Mouse (Mus musculus): ENCODE data around the gene Bco2. TPM values are rescaled to one million over a fixed set of nuclear protein-coding genes. Genes with fewer than 3 reads are reported as not detected.

Bco2 gene
- polyA plus RNA-seq, 1 experiment = 3.4 TPM

DNA sequence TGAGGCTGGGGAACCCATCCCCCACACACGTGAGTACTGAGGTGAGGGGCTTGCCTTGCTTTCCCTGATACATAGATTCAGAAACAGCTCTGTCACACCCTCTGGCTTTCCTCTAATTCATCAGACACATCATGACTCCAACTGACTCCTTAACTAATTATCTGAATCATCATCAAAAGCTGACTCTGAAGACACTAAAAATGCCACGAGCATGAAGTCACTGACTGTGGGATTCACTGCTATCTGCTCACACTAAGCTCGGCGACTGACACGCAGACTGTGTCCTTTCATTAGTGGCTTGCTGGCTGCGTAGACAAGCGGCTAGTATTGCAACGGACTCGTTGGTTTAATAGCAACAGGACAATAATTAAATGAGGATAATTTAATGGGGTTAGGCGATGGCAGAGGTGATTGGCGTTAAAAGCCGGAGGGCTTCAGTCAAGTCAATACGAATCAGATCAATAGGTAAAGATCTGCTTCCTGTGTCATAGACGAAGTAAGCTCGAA is 54.5 kb downstream of the Bco2 start:
- no peak for TF ChIP-seq POLR2A (IDR thresholded peaks at IDR 0.05; ENCODE audit: borderline replicate concordance, low read depth, low read length)
- no peak for TF ChIP-seq CTCF (IDR thresholded peaks at IDR 0.05; ENCODE audit: low read depth, low read length)
- Histone ChIP-seq H3K27ac (ENCODE audit: insufficient read depth, low read depth, low read length) (no peak overlapping the region), H3K4me3 (ENCODE audit: insufficient read depth, low read length) (no peak overlapping the region), H3K4me1 (ENCODE audit: control insufficient read depth, insufficient read depth, low read length) (peaks cover 32% of the 10 kb centered on the region)

DNA sequence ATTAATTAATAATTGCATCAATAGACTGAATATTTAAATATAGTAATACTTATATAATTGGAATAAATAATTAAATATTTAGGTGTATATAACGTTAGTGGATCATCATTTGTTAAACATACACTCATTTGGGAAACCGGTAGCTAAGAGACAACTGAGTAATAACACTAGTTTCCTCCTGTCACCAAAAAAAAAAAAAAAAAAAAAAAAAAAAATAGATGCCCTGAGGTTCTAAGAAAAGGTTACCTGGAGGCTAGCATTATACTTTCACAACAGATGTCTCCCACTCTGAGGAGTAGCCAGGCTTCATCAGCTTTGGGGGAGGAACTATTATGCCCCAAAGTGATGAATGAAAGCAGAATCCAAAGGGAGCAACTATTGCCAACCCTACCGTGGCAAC is 55.2 kb downstream of the Bco2 start:
- Histone ChIP-seq H3K27ac (ENCODE audit: insufficient read depth, low read depth, low read length) (no peak overlapping the region), H3K4me3 (ENCODE audit: insufficient read depth, low read length) (no peak overlapping the region)
- TF ChIP-seq POLR2A (IDR thresholded peaks at IDR 0.05; ENCODE audit: borderline replicate concordance, low read depth, low read length) (no peak), CTCF (IDR thresholded peaks at IDR 0.05; ENCODE audit: low read depth, low read length) (no peak)

DNA sequence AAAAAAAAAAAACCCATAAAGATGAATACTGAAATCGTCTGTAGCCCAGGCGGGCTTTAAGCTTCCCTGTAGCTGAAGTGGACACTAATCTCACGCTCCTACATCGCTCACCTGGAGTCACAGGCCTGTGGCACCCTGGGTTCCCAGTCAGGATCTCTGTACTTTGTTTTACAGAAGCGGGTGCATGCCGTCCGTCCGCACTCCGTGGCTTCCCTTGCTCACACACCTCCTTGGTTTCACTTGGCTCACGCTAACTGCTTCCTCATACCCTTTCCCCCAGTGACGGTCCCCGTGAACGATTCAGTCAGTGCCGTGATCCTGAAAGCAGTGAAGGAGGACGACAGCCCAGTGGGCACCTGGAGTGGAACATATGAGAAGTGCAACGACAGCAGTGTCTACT is 56.2 kb downstream of the Bco2 start:
- H3K4me3 ChIP-seq (ENCODE audit: insufficient read depth, low read length) = no peak overlapping the region
- no peak for TF ChIP-seq CTCF (IDR thresholded peaks at IDR 0.05; ENCODE audit: low read depth, low read length)
- no peak for TF ChIP-seq POLR2A (IDR thresholded peaks at IDR 0.05; ENCODE audit: borderline replicate concordance, low read depth, low read length)
- no peak overlapping the region for H3K27ac ChIP-seq (ENCODE audit: insufficient read depth, low read depth, low read length)

More for the DNA sequence above, 55.2 kb downstream of the Bco2 start:
- peaks cover 32% of the 10 kb centered on the region for H3K4me1 ChIP-seq (ENCODE audit: control insufficient read depth, insufficient read depth, low read length)

DNA sequence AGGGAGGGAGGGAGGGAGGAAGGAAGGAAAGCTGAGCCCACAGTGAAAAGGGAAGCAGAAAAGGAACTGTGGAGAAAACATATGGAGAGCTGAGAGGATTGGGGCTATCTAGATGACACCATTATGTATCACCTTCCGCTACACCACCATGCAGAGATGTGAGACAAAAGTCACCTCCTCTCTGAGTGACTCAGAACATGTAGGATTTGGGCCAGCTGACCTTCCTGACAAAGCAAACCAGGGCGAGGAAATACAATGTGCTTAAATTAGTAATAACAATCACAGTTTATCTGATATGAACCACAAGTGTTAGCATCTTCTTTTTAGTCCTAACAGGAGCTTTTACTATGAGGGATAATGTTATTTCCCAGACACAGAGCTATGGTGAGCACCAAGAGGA is 57.4 kb downstream of the Bco2 start:
- Histone ChIP-seq H3K27ac (ENCODE audit: insufficient read depth, low read depth, low read length) (no peak overlapping the region), H3K4me1 (ENCODE audit: control insufficient read depth, insufficient read depth, low read length) (peaks cover 27% of the 10 kb centered on the region)
- TF ChIP-seq POLR2A (IDR thresholded peaks at IDR 0.05; ENCODE audit: borderline replicate concordance, low read depth, low read length) (no peak), CTCF (IDR thresholded peaks at IDR 0.05; ENCODE audit: low read depth, low read length) (no peak)

More for the DNA sequence above, 56.2 kb downstream of the Bco2 start:
- peaks cover 32% of the 10 kb centered on the region for H3K4me1 ChIP-seq (ENCODE audit: control insufficient read depth, insufficient read depth, low read length)

DNA sequence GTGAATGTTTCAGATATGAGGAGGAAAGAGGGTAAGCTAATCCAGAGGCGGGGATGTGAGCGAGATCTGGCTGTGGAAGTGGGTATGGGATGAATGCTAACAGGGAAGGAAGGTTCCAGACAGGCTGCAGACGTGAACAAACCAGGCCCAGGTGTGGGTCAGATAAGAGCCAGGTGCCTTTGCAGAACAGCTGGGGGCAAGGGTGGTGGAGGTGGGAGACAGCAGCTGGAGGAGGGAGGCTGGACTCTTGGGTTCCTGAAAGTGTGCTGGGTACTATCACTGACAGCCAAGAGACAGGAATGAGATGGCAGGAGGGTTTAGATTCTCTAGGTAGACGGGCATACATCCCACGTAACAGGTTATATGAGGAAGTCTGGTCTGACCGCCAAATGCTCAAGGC is 57.9 kb downstream of the Bco2 start:
- no peak overlapping the region for H3K27ac ChIP-seq (ENCODE audit: insufficient read depth, low read depth, low read length)
- peaks cover 25% of the 10 kb centered on the region for H3K4me1 ChIP-seq (ENCODE audit: control insufficient read depth, insufficient read depth, low read length)
- no peak overlapping the region for H3K4me3 ChIP-seq (ENCODE audit: insufficient read depth, low read length)
- TF ChIP-seq POLR2A (IDR thresholded peaks at IDR 0.05; ENCODE audit: borderline replicate concordance, low read depth, low read length) = no peak

More for the DNA sequence above, 57.4 kb downstream of the Bco2 start:
- no peak overlapping the region for H3K4me3 ChIP-seq (ENCODE audit: insufficient read depth, low read length)

DNA sequence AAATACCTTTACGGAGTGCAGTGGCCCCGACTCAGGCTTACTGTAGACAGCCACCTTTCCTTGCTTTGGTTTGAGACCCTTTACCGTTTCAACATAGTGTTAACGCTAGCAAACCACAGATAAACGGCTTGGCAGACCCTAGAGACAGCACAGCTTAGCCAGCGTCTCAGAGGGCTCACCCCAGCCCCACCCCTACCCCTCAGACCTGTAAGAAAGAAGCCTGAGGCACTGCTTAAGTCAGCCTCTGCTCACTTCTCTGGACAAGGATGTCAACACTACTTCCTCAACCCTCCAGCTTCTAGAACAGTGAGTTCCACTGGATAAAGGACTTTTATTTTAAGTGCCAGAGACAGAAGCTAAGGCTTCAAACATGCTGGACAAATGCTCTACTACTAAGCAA is 58.4 kb downstream of the Bco2 start:
- peaks cover 25% of the 10 kb centered on the region for H3K4me1 ChIP-seq (ENCODE audit: control insufficient read depth, insufficient read depth, low read length)
- TF ChIP-seq POLR2A (IDR thresholded peaks at IDR 0.05; ENCODE audit: borderline replicate concordance, low read depth, low read length) (no peak), CTCF (IDR thresholded peaks at IDR 0.05; ENCODE audit: low read depth, low read length) (no peak)
- H3K4me3 ChIP-seq (ENCODE audit: insufficient read depth, low read length) = no peak overlapping the region
- no peak overlapping the region for H3K27ac ChIP-seq (ENCODE audit: insufficient read depth, low read depth, low read length)

DNA sequence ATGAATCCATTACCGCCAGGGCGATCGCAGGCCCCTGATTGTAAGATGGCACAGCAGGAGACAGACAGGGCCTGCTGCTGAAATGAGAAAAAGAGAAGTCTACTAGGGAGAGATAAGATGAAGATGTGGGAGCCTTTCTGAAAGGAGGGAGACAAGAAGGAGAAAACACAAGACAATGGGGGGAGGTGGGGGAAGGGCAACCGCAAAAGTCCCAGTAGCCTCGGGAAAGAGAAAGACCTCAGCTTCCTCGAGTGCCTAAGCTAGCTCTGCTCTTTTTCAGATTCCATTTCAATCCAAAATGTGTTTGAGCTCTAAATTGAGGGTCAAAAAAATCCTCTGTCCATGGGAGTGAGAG is 58.9 kb downstream of the Bco2 start:
- Histone ChIP-seq H3K4me1 (ENCODE audit: control insufficient read depth, insufficient read depth, low read length) (peaks cover 25% of the 10 kb centered on the region), H3K4me3 (ENCODE audit: insufficient read depth, low read length) (no peak overlapping the region), H3K27ac (ENCODE audit: insufficient read depth, low read depth, low read length) (no peak overlapping the region)
- TF ChIP-seq POLR2A (IDR thresholded peaks at IDR 0.05; ENCODE audit: borderline replicate concordance, low read depth, low read length) (no peak), CTCF (IDR thresholded peaks at IDR 0.05; ENCODE audit: low read depth, low read length) (no peak)

DNA sequence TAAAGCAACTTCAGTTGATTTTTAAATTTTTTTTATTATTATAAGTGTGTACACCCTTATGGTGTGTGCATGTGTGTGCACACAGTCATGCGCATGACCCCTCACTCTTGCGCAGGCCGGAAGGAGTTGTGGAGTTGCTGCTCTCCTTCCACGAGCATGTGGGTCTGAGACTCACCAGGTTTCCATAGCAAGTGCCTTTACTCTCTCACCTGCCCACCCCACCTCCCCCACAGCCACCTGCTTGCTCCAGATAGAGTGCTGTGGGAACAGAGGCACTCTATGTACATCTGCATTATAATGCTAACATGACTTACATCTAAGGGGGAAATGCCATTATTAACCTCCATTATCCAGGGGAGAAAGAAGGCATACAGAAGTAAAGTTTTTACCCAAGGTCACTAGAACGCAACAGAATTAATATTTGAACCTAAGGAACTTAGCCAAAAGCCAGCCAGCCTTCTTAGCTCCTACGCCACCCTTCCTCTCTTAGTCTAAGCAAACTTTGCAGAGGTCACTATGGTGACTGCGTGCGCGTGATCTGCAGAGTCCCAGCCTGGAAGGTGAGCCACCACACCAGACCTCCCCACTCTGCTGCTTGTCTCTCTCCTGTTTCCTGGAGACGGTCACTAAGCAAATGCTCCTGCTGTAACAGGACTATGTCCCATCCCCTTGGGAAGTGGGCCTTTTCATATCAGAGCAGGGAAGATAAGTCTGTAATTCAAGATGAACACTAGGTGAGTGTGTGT is 59.4 kb downstream of the Bco2 start:
- no peak overlapping the region for H3K27ac ChIP-seq (ENCODE audit: insufficient read depth, low read depth, low read length)
- no peak overlapping the region for H3K4me3 ChIP-seq (ENCODE audit: insufficient read depth, low read length)
- TF ChIP-seq CTCF (IDR thresholded peaks at IDR 0.05; ENCODE audit: low read depth, low read length) (no peak), POLR2A (IDR thresholded peaks at IDR 0.05; ENCODE audit: borderline replicate concordance, low read depth, low read length) (no peak)
- H3K4me1 ChIP-seq (ENCODE audit: control insufficient read depth, insufficient read depth, low read length) = peaks cover 28% of the 10 kb centered on the region

DNA sequence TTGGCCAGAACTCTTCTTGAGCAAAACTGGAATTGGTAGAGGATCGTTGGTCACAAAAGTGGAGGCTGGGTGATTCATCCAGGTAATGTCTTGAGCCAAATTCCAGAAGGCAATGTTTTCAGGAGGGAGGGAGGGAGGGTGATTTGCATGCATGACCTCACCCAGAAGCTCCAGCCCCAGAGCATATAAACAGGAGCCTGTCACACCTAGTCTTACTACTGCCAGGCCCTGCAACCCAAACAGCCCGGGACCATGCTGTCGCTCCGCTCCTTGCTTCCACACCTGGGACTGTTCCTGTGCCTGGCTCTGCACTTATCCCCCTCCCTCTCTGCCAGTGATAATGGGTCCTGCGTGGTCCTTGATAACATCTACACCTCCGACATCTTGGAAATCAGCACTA is 60.7 kb downstream of the Bco2 start, which contains the start of gene Plet1:
TSS of gene Plet1 (plus strand) at position 215 of the 400 bp plus-strand sequence.
- no peak for TF ChIP-seq CTCF (IDR thresholded peaks at IDR 0.05; ENCODE audit: low read depth, low read length)
- TF ChIP-seq POLR2A (IDR thresholded peaks at IDR 0.05; ENCODE audit: borderline replicate concordance, low read depth, low read length) = no peak

DNA sequence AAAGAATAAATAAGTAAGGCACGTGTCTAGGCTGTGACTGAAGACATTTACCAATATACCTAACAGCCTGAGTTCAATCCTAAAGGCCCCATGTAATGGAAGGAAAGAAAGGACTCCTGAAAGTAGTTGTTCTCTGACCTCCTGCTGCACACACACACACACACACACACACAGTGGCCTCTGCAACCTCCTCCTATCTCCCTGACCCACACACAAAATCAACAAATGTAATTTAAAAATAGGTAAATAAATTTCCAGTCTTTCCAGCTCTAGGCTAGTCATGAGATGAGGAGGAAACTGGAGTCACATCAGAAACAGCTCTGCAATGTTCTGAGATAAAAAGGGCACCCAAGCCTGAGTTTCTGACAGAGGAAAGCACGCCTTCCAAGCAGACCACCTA is 61.2 kb downstream of the Bco2 start:
- H3K27ac ChIP-seq (ENCODE audit: insufficient read depth, low read depth, low read length) = no peak overlapping the region
- no peak overlapping the region for H3K4me3 ChIP-seq (ENCODE audit: insufficient read depth, low read length)
- H3K4me1 ChIP-seq (ENCODE audit: control insufficient read depth, insufficient read depth, low read length) = peaks cover 28% of the 10 kb centered on the region
- TF ChIP-seq POLR2A (IDR thresholded peaks at IDR 0.05; ENCODE audit: borderline replicate concordance, low read depth, low read length) (no peak), CTCF (IDR thresholded peaks at IDR 0.05; ENCODE audit: low read depth, low read length) (no peak)

More for the DNA sequence above, 60.7 kb downstream of the Bco2 start, which contains the start of gene Plet1:
- Histone ChIP-seq H3K4me3 (ENCODE audit: insufficient read depth, low read length) (no peak within 1 kb of the TSS), H3K4me1 (ENCODE audit: control insufficient read depth, insufficient read depth, low read length) (peaks cover 28% of the 10 kb centered on the region), H3K27ac (ENCODE audit: insufficient read depth, low read depth, low read length) (no peak within 1 kb of the TSS)
